Mouse (Mus musculus): Measurements from ENCODE around the gene Gm10840.
"Not testable (repeated sequence)": the region's sequence is repeated elsewhere in the genome, so short reads cannot be mapped to it uniquely, and the experiment has no call there.

Gene Gm10840

DNA sequence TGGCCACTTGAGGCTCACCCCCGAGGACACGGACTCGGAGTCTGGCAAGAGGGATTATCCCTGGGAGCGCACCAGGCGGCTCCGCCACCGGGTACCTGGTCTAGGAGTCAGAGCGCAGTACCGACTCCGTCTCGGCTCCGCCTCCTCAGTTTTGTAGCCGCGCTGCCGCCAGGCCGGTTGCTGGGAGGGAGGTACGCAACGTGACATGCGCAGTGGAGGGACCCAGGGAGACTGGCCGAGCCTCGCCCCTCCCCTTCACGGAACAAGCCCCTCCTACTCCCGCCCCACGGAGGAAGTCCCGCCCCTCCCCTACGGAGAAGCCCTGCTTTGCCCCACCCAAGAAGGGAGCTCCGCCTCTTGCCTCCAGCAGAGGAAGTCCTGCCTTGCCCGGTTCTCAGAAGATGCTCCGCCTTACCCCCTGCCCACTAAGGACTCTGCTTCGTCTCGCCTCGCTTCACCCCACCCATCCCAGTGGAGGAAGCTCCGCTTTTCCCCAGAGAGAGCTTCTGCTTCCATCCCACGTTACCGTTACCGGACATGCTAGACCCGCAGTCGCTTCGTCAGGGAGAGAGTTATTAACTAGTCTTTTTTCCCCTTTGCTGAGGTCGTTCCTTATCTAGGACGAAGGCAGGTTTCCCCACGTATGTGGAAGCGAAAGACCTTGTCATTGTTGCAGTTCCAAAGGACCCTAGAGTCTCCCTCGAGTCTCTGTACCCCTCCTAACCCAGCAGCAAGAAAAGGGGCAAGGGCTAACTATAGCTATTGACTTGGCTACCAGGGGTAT is 32.9 kb downstream of the Gm10840 start:
- in situ Hi-C loops (cut with MboI; ENCODE audit: unreplicated experiment in 2 of 2): no loop called here

DNA sequence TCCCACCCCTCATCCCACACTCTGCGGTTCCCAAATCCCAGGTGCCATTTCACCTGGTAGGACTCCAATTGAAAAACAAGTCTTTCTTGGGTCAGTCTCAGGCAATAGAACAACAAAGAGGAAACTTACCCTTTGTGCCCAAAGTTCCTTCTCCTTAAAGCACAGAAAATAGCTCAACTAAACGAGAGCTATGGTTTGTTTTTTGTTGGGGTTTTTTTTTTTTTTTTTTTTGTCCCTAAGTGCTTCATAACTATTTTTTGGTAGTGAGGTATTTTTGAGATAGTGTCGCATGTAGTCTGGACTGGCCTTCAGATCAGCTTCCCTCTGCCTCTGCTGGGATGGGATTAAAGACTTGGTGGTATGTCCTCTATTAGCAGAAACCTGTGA is 33.5 kb downstream of the Gm10840 start:
- in situ Hi-C loops (cut with MboI; ENCODE audit: unreplicated experiment in 2 of 2): no loop called here

DNA sequence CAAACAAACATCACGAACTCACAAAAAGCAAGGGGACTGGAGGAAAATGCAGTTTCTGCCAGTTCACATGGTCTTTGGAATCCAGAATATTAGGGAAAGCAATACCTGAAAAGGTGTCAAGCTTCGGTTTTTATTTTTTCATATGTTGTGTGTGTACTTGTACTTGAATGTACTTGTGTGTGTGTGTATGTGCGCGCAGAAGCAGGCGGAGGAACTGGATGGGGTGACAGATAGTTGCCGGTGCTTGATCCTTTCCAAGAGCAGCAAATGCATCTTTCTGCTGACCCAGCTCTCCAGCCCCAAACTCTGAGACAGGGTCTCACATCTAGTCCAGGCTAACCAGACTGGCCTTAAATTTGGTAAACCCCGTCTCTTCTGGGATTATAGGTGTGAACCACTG is 34.2 kb downstream of the Gm10840 start:
- in situ Hi-C loops (cut with MboI; ENCODE audit: unreplicated experiment in 2 of 2): no loop called here

DNA sequence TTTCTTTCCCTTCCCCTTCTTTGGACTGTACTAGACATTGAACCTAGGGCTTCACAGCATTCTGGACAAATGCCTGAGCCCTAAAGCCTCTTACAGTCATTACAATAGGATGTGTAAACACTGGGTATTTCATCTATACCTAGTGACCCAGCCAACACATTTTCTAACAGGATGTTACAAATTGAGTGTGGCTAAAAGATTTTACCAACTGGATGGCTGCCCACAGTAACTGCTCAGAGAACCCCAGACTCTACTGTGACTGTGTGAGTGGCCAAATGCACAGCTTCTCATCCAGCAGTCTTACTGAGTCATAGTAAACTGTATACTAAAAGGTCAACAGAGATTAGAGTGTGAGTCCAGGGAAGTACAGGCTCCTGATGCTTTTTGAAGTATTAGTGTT is 34.7 kb downstream of the Gm10840 start:
- in situ Hi-C loops (cut with MboI; ENCODE audit: unreplicated experiment in 2 of 2): no loop called here

DNA sequence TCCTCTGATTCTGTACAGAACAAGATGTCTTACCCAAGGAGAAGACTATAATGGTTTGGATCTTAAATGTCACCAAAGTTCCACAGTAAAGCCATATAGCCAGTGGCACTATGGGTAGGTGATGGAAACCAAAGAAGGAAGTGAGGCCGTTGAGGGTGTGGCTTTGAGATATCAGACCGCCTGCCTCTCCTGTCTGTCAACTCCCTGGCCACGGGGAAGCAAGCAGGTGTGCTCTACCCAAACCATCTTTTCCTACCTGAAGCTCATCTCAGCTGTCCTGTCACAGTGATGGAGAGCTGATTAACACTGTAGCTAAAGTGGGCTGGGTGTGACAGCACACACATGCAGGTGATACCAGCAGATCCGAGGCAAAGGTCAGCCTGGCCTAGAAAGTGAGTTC is 37.6 kb downstream of the Gm10840 start:
- in situ Hi-C loops (cut with MboI; ENCODE audit: unreplicated experiment in 2 of 2): no loop called here

DNA sequence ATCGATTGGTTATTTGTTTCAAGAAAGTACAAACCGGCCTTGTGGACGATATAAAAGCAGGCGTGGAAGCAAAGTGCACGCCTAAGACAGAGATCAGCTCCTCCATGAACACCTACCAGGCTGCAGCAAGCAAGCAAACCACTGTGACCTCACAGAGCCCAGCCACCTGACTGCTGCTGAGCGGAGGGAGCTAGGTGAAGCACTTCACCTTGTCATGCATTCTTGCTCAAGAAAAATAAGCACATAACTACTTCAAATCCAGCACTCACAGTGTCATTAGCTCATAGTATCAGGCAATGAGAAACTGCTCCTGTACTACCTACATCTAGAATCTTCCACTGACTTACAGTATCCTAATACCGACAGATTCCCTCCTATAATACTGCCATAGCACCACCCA is 39.3 kb downstream of the Gm10840 start:
- in situ Hi-C loops (cut with MboI; ENCODE audit: unreplicated experiment in 2 of 2): not testable (repeated sequence)

DNA sequence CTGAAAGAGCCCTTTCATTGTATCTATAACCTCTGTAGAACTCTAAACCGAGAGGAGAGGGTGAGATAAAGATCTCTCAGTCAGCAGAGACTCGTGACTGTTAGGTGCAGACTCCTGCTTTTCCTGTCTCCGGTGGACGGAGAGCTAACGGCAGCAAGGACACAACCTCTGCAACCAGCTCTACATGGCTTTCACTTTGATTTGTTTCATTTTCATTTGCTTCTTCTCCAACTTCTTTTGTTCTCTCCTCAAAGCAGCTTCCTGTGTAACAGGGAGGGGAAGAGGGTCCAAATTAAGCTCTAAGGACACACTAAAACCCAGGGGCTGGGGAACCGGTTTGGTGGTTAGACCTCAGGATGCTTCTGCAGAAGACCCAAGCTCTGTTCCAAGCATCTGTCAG is 40.1 kb downstream of the Gm10840 start:
- in situ Hi-C loops (cut with MboI; ENCODE audit: unreplicated experiment in 2 of 2): no loop called here

DNA sequence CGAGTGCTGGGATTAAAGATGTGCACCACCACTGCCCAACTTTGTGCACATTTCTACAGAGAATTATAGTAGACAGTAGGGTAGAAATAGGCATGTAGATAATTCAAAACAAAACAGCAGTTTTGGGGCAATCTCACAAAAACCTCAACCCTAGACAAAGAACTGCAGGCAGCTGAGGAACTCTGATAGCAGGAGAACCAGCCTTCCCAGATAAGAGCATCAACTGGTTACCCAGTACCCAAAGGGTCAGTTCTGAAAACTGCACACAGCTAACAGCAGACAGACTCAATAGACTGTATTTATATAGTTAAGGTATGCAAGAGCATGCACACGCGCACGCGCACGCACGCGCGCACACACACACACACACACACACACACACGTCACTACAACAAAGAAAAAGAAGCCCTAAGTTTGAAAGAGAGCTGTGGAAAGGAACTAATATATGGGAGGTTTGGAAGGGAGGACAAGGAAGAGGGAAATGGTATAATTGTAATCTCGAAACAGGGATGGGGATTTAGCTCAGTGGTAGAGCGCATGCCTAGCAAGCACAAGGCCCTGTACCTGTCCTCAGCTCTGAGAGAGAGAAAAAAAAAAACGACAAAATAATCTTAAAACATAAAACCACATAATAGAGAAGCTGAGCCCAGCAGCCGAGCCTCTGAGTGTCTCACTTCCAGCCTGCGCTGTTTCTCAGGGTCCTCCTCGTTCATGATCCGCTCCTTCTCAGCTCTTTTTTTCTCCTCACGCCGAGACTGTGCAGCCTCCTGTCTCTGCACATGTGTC is 40.9 kb downstream of the Gm10840 start:
- in situ Hi-C loops (cut with MboI; ENCODE audit: unreplicated experiment in 2 of 2): no loop called here

DNA sequence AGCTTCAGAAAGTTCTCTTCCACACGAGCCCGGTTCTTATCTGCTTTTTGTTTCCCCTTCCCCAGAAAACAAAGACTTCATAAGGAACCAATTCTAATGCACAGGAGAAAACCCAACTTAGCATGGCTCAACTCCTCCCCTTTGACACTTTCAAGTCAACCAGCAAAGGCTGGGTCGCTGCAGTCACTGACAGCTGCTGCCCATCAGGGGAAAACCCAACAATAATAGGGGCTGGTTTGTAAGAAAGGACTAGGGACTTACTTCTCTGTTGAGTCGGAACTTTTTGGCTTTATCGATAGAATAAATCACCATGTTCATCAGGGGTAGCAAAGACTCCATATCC is 41.4 kb downstream of the Gm10840 start, which contains the start of gene Strada:
Strada (minus strand) TSS at position 46 of the 343 bp plus-strand sequence.
- in situ Hi-C loops (cut with MboI; ENCODE audit: unreplicated experiment in 2 of 2): no loop called here
